Mouse (Mus musculus) megakaryocyte, embryonic 14.5 days (primary cell): ENCODE measurements around the gene Rsf1. TPM values are rescaled to one million over a fixed set of nuclear protein-coding genes. Genes with fewer than 3 reads are reported as not detected.

Experiments
- H3K27me3 ChIP-seq: replicated peaks from 2 replicates; pipeline ENCODE3; 2012; ENCODE audit warnings: inconsistent platforms
- H3K36me3 ChIP-seq: replicated peaks from 2 replicates; pipeline ENCODE3; 2012; ENCODE audit warnings: low read length, inconsistent platforms, mixed read lengths
- H3K4me1 ChIP-seq: 2 replicates; pipeline ENCODE4 v1.6.1; 2012; ENCODE audit warnings: inconsistent platforms
- H3K4me3 ChIP-seq: replicated peaks from 2 replicates; pipeline ENCODE3; 2012; ENCODE audit warnings: moderate library complexity, mild to moderate bottlenecking, inconsistent platforms
- H3K9me3 ChIP-seq: 2 replicates; pipeline ENCODE4 v1.6.1; 2012; ENCODE audit warnings: inconsistent platforms
- FLI1 ChIP-seq: IDR thresholded peaks from 2 replicates; pipeline ENCODE4 v1.6.1; 2012; ENCODE audit warnings: low read length, inconsistent platforms, mixed read lengths
- GATA1 ChIP-seq: IDR thresholded peaks from 3 replicates; pipeline ENCODE4 v1.6.1; 2012; ENCODE audit warnings: mixed read lengths, low read length, inconsistent platforms, borderline replicate concordance
- polyA plus RNA-seq: library from polyadenylated mRNA; stranded (reverse); fragments of >175 nt; gene quantifications from 2 replicates; pipeline ENCODE4 v1.2.3, GENCODE M21; 2012; ENCODE audit warnings: low replicate concordance; ENCODE audit not compliant: insufficient read depth

The Rsf1 gene
- polyA plus RNA-seq, 1 experiment = 10.3 TPM

- Histone ChIP-seq H3K9me3 (no peaks in the 10 kb centered on the region), H3K4me1 (peaks cover 29% of the 10 kb centered on the region), H3K27me3 (no peaks in the 10 kb centered on the region), H3K36me3 (peaks cover 23% of the 10 kb centered on the region), H3K4me3 (peak overlapping the region; percentile 92)
- no peak for TF ChIP-seq GATA1
- TF ChIP-seq FLI1 = no peak
Measured at GRCm38 (mm10) chr7:97696133-97696505, 116.4 kb downstream of the Rsf1 start.

GRCm38 (mm10) chr7:97696506-97697254 lies 117.0 kb downstream of the Rsf1 start, which contains the start of gene Clns1a:
Gene Clns1a (plus strand): TSS chr7:97696634.
- Histone ChIP-seq H3K4me1 (peaks cover 29% of the 10 kb centered on the region), H3K4me3 (peak within 1 kb of the TSS; percentile 92), H3K36me3 (peaks cover 26% of the 10 kb centered on the region), H3K27me3 (no peaks in the 10 kb centered on the region), H3K9me3 (no peaks in the 10 kb centered on the region)
- no peak for TF ChIP-seq FLI1
- TF ChIP-seq GATA1 = no peak

GRCm38 (mm10) chr7:97700173-97700572 lies 120.5 kb downstream of the Rsf1 start:
- Histone ChIP-seq H3K36me3 (peaks cover 44% of the 10 kb centered on the region), H3K4me1 (peaks cover 42% of the 10 kb centered on the region)
- TF ChIP-seq FLI1 = no peak
- no peak for TF ChIP-seq GATA1

GRCm38 (mm10) chr7:97701106-97701505 lies 121.4 kb downstream of the Rsf1 start:
- Histone ChIP-seq H3K4me3 (no peak overlapping the region), H3K36me3 (peaks cover 49% of the 10 kb centered on the region), H3K27me3 (no peaks in the 10 kb centered on the region), H3K9me3 (no peaks in the 10 kb centered on the region), H3K4me1 (peaks cover 41% of the 10 kb centered on the region)
- no peak for TF ChIP-seq FLI1
- TF ChIP-seq GATA1 = no peak

More at GRCm38 (mm10) chr7:97700173-97700572, 120.5 kb downstream of the Rsf1 start:
- Histone ChIP-seq H3K4me3 (no peak overlapping the region), H3K9me3 (no peaks in the 10 kb centered on the region), H3K27me3 (no peaks in the 10 kb centered on the region)

- H3K27me3 ChIP-seq = no peaks in the 10 kb centered on the region
- no peaks in the 10 kb centered on the region for H3K9me3 ChIP-seq
- TF ChIP-seq GATA1 (no peak), FLI1 (no peak)
- H3K4me1 ChIP-seq = peaks cover 74% of the 10 kb centered on the region
- H3K36me3 ChIP-seq = peaks cover 49% of the 10 kb centered on the region
- no peak overlapping the region for H3K4me3 ChIP-seq
Measured at GRCm38 (mm10) chr7:97707123-97707522, 127.4 kb downstream of the Rsf1 start.

DNA sequence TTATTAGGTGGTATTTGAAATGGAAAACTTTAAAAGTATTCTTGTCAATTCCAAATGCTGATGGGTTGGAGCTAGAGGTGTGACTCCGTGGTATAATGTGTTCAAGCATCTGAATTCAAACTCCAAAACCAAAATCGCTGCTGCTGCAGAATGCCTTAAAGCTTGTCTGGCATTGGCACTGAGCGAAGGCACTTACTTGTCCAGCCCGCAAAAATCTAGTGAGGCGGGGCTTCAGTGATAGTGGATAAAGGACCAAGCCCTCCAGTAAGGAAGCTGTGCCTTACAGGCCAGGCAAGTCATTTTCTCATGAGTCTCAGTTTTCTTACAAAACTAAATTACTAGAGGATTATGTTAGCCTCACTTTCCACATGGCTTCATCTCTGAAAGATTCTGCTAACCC lies 128.1 kb downstream of the Rsf1 start:
- Histone ChIP-seq H3K4me1 (peaks cover 79% of the 10 kb centered on the region), H3K27me3 (no peaks in the 10 kb centered on the region), H3K4me3 (no peak overlapping the region), H3K9me3 (no peaks in the 10 kb centered on the region), H3K36me3 (peaks cover 54% of the 10 kb centered on the region)
- TF ChIP-seq GATA1 = no peak
- TF ChIP-seq FLI1 = no peak

DNA sequence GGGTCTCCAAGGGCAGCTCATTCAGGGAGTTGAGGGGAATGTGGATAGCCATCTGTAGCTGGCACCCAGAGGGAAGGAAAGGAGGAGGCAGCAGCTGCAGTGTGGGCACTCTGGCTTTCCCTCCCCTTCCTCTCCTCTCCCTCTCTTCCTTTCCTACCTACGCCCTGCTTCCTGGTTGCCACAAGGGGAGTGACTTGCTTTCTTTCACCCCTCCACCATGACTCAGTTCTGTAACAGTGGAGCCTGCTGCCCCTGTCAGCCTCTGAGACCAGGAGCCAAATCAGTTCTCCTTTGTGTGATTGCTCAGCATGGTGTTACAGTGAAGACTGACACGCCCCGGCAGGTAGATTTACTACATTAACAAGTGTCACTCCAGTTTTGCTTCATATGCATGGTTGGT lies 129.5 kb downstream of the Rsf1 start:
- Histone ChIP-seq H3K9me3 (no peaks in the 10 kb centered on the region), H3K36me3 (peaks cover 56% of the 10 kb centered on the region), H3K4me3 (peak overlapping the region; percentile 86), H3K27me3 (no peaks in the 10 kb centered on the region), H3K4me1 (peaks cover 73% of the 10 kb centered on the region)
- TF ChIP-seq GATA1 (no peak), FLI1 (no peak)

DNA sequence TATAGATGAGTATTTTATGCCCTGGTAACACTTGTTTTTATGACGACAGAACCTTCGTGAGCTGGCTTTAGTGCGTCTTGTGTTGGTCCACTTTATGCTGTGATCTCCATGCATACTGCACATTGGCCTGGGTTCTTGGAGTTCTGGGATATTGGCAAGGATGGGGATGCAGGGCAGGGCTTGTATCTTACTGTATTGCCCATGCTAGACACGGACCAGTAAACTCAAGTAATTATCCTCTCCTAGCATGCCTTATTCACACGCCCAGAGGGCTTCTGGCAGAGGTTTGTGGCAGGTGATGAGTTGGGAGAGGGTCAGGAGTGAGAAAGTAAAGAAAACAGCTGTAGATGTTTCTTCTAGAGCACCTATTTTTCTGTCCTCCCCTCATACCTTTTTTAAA lies 135.0 kb downstream of the Rsf1 start:
- peaks cover 33% of the 10 kb centered on the region for H3K4me1 ChIP-seq
- no peaks in the 10 kb centered on the region for H3K27me3 ChIP-seq
- H3K36me3 ChIP-seq = peaks cover 80% of the 10 kb centered on the region
- TF ChIP-seq GATA1 = no peak
- no peak for TF ChIP-seq FLI1
- H3K4me3 ChIP-seq = no peak overlapping the region
- peaks cover 6% of the 10 kb centered on the region; the same call in 1 of the 2 replicates for H3K9me3 ChIP-seq

GRCm38 (mm10) chr7:97717326-97717725 lies 137.6 kb downstream of the Rsf1 start:
- Histone ChIP-seq H3K9me3 (peaks cover 6% of the 10 kb centered on the region; the same call in 1 of the 2 replicates), H3K27me3 (no peaks in the 10 kb centered on the region), H3K36me3 (peaks cover 93% of the 10 kb centered on the region), H3K4me1 (peaks cover 8% of the 10 kb centered on the region), H3K4me3 (no peak overlapping the region)
- TF ChIP-seq GATA1 = no peak
- no peak for TF ChIP-seq FLI1

DNA sequence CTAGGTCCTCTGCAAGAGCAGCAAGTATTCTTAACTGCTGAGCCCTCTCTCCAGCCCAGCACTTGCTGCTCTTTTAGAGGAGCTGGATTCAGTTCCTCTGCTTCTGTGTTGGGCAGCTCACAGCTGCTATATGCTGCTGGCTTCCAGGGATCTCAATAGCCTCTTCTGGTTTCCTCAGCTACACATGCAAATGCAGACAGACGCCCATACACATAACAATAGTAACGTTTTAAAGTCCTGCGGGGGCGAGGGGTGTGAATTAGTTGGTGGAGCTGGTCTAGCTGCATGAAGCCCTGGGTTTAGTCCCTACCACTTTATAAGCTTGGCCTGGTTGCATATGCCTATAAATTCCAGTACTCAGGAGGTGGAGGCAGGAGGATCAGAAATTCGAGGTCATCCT lies 139.4 kb downstream of the Rsf1 start:
- peaks cover 92% of the 10 kb centered on the region for H3K36me3 ChIP-seq
- H3K27me3 ChIP-seq = no peaks in the 10 kb centered on the region
- H3K9me3 ChIP-seq = peaks cover 6% of the 10 kb centered on the region; the same call in 1 of the 2 replicates
- no peaks in the 10 kb centered on the region; the same call in 1 of the 2 replicates for H3K4me1 ChIP-seq
- no peak for TF ChIP-seq GATA1
- no peak for TF ChIP-seq FLI1
- H3K4me3 ChIP-seq = no peak overlapping the region
